Mouse (Mus musculus): ENCODE results near the gene Metap1.

DNA sequence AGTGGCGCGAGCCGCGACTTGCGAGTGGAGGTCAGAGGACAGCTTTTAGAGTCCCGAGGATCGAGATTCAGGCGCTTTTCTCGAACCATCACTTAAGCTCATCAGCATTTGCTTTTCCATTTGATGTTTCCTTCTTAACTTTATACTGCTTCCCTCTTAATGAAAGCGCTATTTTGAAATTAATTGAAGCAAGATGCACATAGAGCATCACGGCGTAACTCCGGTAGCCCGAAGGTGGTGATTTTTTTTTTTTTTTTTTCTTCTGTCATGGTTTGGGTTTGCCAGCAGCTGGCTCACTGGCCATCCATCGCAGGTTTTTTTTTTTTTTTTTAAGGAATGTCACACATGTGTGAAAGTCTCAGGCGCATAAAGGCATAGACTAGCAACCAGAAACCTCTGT, 39.0 kb upstream of the Metap1 start:
- TF ChIP-seq CTCF (IDR thresholded peaks at IDR 0.05; ENCODE audit: low read depth, low read length) (no peak), POLR2A (IDR thresholded peaks at IDR 0.05; ENCODE audit: insufficient read depth, low read length) (no peak)

All from ES-Bruce4 (cell line).